Mouse (Mus musculus) kidney, adult 2 months (tissue): Measurements from ENCODE around the gene Nav3.

Experiments
- CTCF ChIP-seq: fragments of 200-500 bp; conservative IDR thresholded peaks from 2 replicates; pipeline ENCODE4 v1.5.1; 2011; ENCODE audit warnings: low read depth, mild to moderate bottlenecking, control low read depth, low read length, moderate library complexity, mixed read lengths; ENCODE audit not compliant: insufficient read depth, insufficient read length
- POLR2A ChIP-seq: fragments of 200-500 bp; IDR thresholded peaks from one replicate; pipeline ENCODE4 v1.6.1; 2011; ENCODE audit warnings: low read depth, low read length, control low read depth

DNA sequence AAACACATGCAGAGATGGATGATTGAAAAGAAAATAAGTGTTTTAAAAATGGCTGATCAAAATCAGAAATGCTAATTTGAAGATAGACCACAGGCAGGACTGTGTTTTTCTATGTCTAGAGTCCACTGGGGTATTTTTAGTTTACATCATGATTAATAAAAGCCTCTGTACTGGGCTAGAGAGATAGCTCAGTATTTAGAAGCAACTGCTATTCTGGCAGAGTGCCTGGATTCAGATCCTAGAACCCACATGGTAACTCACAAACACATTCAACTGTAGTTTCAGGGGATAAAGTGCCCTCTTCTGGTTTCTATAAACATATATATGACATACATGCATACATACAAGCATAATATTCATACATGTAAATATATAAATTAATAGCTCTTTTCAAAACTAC is 293.4 kb downstream of the Nav3 start:
- TF ChIP-seq CTCF (no peak), POLR2A (no peak)
